Mouse (Mus musculus): ENCODE measurements at regions not wholly inside any gene's neighbourhood (a gene's known extent, or its start where the extent isn't known, plus 50 kb on each side); places are given as distances from the start of the nearest gene placed in this dataset.

- no peak overlapping the region for H3K27ac ChIP-seq
- WGBS: 41% methylated on average over 1 of the region's 1 CpGs
- DNase-seq: no peak
- intact Hi-C loops (cut with DNase I): no loop called here
- H3K4me1 ChIP-seq (ENCODE audit: control insufficient read depth, insufficient read depth, low read length): peaks cover 4% of the 10 kb centered on the region
- no peak overlapping the region for H3K9ac ChIP-seq (ENCODE audit: low read depth, low read length)
- TF ChIP-seq POLR2A (IDR thresholded peaks at IDR 0.05; ENCODE audit: insufficient read depth, low read depth, low read length): no peak
- H3K36me3 ChIP-seq (ENCODE audit: control insufficient read depth, insufficient read depth, low read length): no peaks in the 10 kb centered on the region
- H3K4me3 ChIP-seq: no peak overlapping the region
- H3K79me2 ChIP-seq (replicated peaks; ENCODE audit: control insufficient read depth, insufficient read depth, low read length): no peaks in the 10 kb centered on the region
- H3K27me3 ChIP-seq (ENCODE audit: control insufficient read depth, insufficient read depth, low read length): no peaks in the 10 kb centered on the region
These were observed 137.1 kb upstream of the Marcks start for GRCm38 (mm10) chr10:37275857-37276256.

- intact Hi-C loops (cut with DNase I): no loop called here
These were observed 136.6 kb upstream of the Marcks start for GRCm38 (mm10) chr10:37275271-37275670.

DNA sequence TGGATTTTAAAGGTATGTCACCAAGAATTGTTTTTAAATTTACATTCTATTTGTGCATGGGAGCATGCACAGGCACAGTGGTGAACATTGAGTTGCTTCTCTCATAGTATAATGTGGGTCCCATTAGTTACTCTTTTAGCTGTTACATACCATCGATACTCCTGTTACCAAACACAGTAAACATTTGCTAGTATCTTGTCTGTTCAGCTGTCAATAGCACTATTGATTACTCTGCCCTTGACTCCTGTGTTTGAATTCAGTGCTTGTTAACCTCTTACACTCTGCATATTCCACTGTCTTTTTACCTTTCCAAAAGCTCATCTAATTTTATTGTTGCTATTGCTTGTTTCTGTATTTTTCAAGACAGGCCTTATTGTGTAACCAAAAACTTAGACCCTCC, 133.2 kb upstream of the Marcks start:
- no peaks in the 10 kb centered on the region for H3K79me2 ChIP-seq (replicated peaks; ENCODE audit: control insufficient read depth, insufficient read depth, low read length)
- intact Hi-C loops (cut with DNase I): no loop called here
- no peaks in the 10 kb centered on the region for H3K36me3 ChIP-seq (ENCODE audit: control insufficient read depth, insufficient read depth, low read length)
- DNase-seq: no peak
- H3K4me1 ChIP-seq (ENCODE audit: control insufficient read depth, insufficient read depth, low read length): peaks cover 2% of the 10 kb centered on the region
- H3K27ac ChIP-seq: no peak overlapping the region
- no peak for TF ChIP-seq POLR2A (IDR thresholded peaks at IDR 0.05; ENCODE audit: insufficient read depth, low read depth, low read length)
- no peak for TF ChIP-seq EP300 (IDR thresholded peaks at IDR 0.05; ENCODE audit: insufficient read depth, low read depth, low read length)
- no peak for TF ChIP-seq CTCF (IDR thresholded peaks at IDR 0.05)
- 97% methylated on average over 1 of the region's 1 CpGs for WGBS
- H3K4me3 ChIP-seq: no peak overlapping the region
- no peak overlapping the region for H3K9ac ChIP-seq (ENCODE audit: low read depth, low read length)
- H3K27me3 ChIP-seq (ENCODE audit: control insufficient read depth, insufficient read depth, low read length): no peaks in the 10 kb centered on the region

More at GRCm38 (mm10) chr10:37275271-37275670, 136.6 kb upstream of the Marcks start:
- no peak overlapping the region for H3K27ac ChIP-seq
- peaks cover 4% of the 10 kb centered on the region for H3K4me1 ChIP-seq (ENCODE audit: control insufficient read depth, insufficient read depth, low read length)
- H3K9ac ChIP-seq (ENCODE audit: low read depth, low read length): no peak overlapping the region
- H3K36me3 ChIP-seq (ENCODE audit: control insufficient read depth, insufficient read depth, low read length): no peaks in the 10 kb centered on the region
- no peak overlapping the region for H3K4me3 ChIP-seq
- WGBS: 50% methylated on average over 7 of the region's 7 CpGs
- H3K27me3 ChIP-seq (ENCODE audit: control insufficient read depth, insufficient read depth, low read length): no peaks in the 10 kb centered on the region
- TF ChIP-seq CTCF (IDR thresholded peaks at IDR 0.05): no peak
- TF ChIP-seq POLR2A (IDR thresholded peaks at IDR 0.05; ENCODE audit: insufficient read depth, low read depth, low read length): no peak
- TF ChIP-seq EP300 (IDR thresholded peaks at IDR 0.05; ENCODE audit: insufficient read depth, low read depth, low read length): no peak
- DNase-seq: peak in 1 of 2 experiments; percentile 21
- H3K79me2 ChIP-seq (replicated peaks; ENCODE audit: control insufficient read depth, insufficient read depth, low read length): no peaks in the 10 kb centered on the region

DNA sequence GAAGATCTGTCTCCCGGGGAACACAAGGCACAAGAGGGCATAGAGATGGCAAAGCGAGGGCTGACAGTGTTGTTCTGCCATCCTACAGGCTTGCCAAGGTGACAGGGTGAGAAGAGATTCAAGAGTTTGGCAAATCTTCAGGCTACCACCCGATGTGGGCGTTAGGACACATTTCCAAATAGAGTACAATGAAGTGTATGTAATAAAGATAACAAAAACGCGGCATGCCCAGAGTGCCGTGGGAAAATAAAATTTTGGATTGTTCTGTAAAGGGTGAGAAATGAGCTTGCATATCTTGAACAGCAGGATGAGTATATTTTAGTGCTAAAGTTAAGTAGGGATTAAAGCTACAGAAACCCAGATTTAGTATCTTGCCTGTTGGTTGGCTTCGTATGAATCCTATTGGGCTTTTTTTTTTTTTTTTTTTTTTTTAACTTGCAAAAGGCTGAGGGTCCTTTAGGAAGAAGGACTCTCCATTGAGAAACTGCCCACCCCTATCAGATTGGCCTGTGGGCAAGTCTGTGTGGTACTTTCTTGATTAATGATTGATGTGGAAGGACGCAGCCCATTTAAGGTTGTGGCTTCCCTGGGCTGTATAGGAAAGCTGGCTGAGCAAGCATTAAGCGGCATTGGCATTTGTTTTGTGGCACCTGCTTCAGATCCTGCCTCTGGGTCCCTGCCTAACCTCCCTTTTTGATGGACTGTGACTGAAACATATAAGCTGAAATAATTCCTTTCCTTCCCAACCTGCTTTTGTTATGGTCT, 131.7 kb upstream of the Marcks start:
- H3K27me3 ChIP-seq (ENCODE audit: control insufficient read depth, insufficient read depth, low read length): no peaks in the 10 kb centered on the region
- H3K4me1 ChIP-seq (ENCODE audit: control insufficient read depth, insufficient read depth, low read length): peaks cover 1% of the 10 kb centered on the region
- no peak for TF ChIP-seq EP300 (IDR thresholded peaks at IDR 0.05; ENCODE audit: insufficient read depth, low read depth, low read length)
- TF ChIP-seq POLR2A (IDR thresholded peaks at IDR 0.05; ENCODE audit: insufficient read depth, low read depth, low read length): no peak
- TF ChIP-seq CTCF (IDR thresholded peaks at IDR 0.05): no peak
- intact Hi-C loops (cut with DNase I): no loop called here
- H3K4me3 ChIP-seq: no peak overlapping the region
- no peaks in the 10 kb centered on the region for H3K36me3 ChIP-seq (ENCODE audit: control insufficient read depth, insufficient read depth, low read length)
- no peak for DNase-seq
- 69% methylated on average over 10 of the region's 10 CpGs for WGBS
- H3K9ac ChIP-seq (ENCODE audit: low read depth, low read length): no peak overlapping the region
- H3K27ac ChIP-seq: no peak overlapping the region
- no peaks in the 10 kb centered on the region for H3K79me2 ChIP-seq (replicated peaks; ENCODE audit: control insufficient read depth, insufficient read depth, low read length)

DNA sequence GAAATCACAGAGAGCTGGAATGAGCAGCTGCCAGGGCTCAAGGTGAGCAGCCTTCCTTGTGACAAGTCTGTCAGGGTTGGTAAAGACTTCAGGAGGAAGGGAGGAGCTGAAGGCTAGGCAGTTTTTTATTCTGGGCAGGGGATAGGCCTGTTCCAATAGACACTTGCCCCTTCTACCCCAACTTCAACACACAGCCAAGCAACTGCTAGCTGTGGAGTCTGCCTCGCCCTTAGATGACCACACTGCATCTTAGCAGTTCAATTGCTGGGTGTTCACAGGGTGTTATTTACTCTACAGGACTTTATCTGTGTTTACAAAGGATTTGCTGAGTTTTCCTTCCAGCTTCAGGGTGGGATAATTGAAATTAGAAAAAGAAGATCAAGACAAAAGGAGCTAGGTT, 128.2 kb upstream of the Marcks start:
- H3K27me3 ChIP-seq (ENCODE audit: control insufficient read depth, insufficient read depth, low read length): no peaks in the 10 kb centered on the region
- intact Hi-C loops (cut with DNase I): no loop called here
- no peaks in the 10 kb centered on the region for H3K4me1 ChIP-seq (ENCODE audit: control insufficient read depth, insufficient read depth, low read length)
- TF ChIP-seq EP300 (IDR thresholded peaks at IDR 0.05; ENCODE audit: insufficient read depth, low read depth, low read length) (no peak), CTCF (IDR thresholded peaks at IDR 0.05) (no peak), POLR2A (IDR thresholded peaks at IDR 0.05; ENCODE audit: insufficient read depth, low read depth, low read length) (no peak)
- H3K9ac ChIP-seq (ENCODE audit: low read depth, low read length): no peak overlapping the region
- no peaks in the 10 kb centered on the region for H3K79me2 ChIP-seq (replicated peaks; ENCODE audit: control insufficient read depth, insufficient read depth, low read length)
- no peak overlapping the region for H3K27ac ChIP-seq
- 86% methylated on average over 1 of the region's 1 CpGs for WGBS
- H3K36me3 ChIP-seq (ENCODE audit: control insufficient read depth, insufficient read depth, low read length): no peaks in the 10 kb centered on the region
- DNase-seq: no peak
- H3K4me3 ChIP-seq: no peak overlapping the region

- intact Hi-C loops (cut with DNase I): no loop called here
- DNase-seq: peak; percentile 45 to 63
- no peak overlapping the region for H3K9ac ChIP-seq (ENCODE audit: low read depth, low read length)
- no peaks in the 10 kb centered on the region for H3K36me3 ChIP-seq (ENCODE audit: control insufficient read depth, insufficient read depth, low read length)
- H3K4me1 ChIP-seq (ENCODE audit: control insufficient read depth, insufficient read depth, low read length): peaks cover 3% of the 10 kb centered on the region
- WGBS: 73% methylated on average over 8 of the region's 8 CpGs
- H3K79me2 ChIP-seq (replicated peaks; ENCODE audit: control insufficient read depth, insufficient read depth, low read length): no peaks in the 10 kb centered on the region
- H3K27me3 ChIP-seq (ENCODE audit: control insufficient read depth, insufficient read depth, low read length): no peaks in the 10 kb centered on the region
- no peak overlapping the region for H3K4me3 ChIP-seq
- TF ChIP-seq EP300 (IDR thresholded peaks at IDR 0.05; ENCODE audit: insufficient read depth, low read depth, low read length): no peak
- TF ChIP-seq CTCF (IDR thresholded peaks at IDR 0.05): peak; percentile 56
- H3K27ac ChIP-seq: no peak overlapping the region; the same call in 1 of the 2 replicates
These were observed 122.2 kb upstream of the Marcks start for GRCm38 (mm10) chr10:37260791-37261488.
